Mouse (Mus musculus) heart, postnatal 0 days (tissue): ENCODE results near the gene Dennd2c.
"Not testable (repeated sequence)": the region's sequence is repeated elsewhere in the genome, so short reads cannot be mapped to it uniquely, and the experiment has no call there.

ENCODE experiments used
- CTCF ChIP-seq: IDR thresholded peaks from 2 replicates; pipeline ENCODE4 v1.5.1; 2016; ENCODE audit warnings: antibody characterized with exemption, control low read depth, low read depth
- EP300 ChIP-seq: IDR thresholded peaks from 2 replicates; pipeline ENCODE4 v1.6.1; 2016; ENCODE audit warnings: antibody characterized with exemption, low read depth

- not testable (repeated sequence) for TF ChIP-seq CTCF, EP300
Observed at GRCm38 (mm10) chr3:103140095-103140838, 37.9 kb downstream of the Dennd2c start.
